Mouse (Mus musculus) lung, embryonic 15.5 days (tissue): ENCODE measurements at regions not wholly inside any gene's neighbourhood (a gene's known extent, or its start where the extent isn't known, plus 50 kb on each side); places are given as distances from the start of the nearest gene placed in this dataset.

Experiments used
- ATAC-seq: fragments of 200-750 bp; cut with Nextera tagmentation; 2 replicates; pipeline ENCODE4 v1.8.0; 2017; ENCODE audit warnings: moderate number of reproducible peaks, borderline replicate concordance; ENCODE audit not compliant: low FRiP score, low TSS enrichment; ENCODE audit errors: extremely low read depth
- H3K27ac ChIP-seq: fragments of 300-500 bp; sonication (generic); 2 replicates; pipeline ENCODE4 v1.5.1; 2015; ENCODE audit warnings: moderate library complexity, mild to moderate bottlenecking, inconsistent platforms
- H3K27me3 ChIP-seq: fragments of 300-500 bp; sonication (generic); 2 replicates; pipeline ENCODE4 v1.6.1; 2015; ENCODE audit warnings: inconsistent platforms
- H3K36me3 ChIP-seq: fragments of 300-500 bp; sonication (generic); 2 replicates; pipeline ENCODE4 v1.6.1; 2015; ENCODE audit warnings: inconsistent platforms
- H3K4me1 ChIP-seq: fragments of 300-500 bp; sonication (generic); 2 replicates; pipeline ENCODE4 v1.6.1; 2015; ENCODE audit warnings: inconsistent platforms
- H3K4me2 ChIP-seq: fragments of 300-500 bp; sonication (generic); 2 replicates; pipeline ENCODE4 v1.6.1; 2015; ENCODE audit warnings: inconsistent platforms, mild to moderate bottlenecking, moderate library complexity
- H3K4me3 ChIP-seq: fragments of 300-500 bp; sonication (generic); 2 replicates; pipeline ENCODE4 v1.5.1; 2015; ENCODE audit warnings: mild to moderate bottlenecking, inconsistent platforms
- H3K9ac ChIP-seq: fragments of 300-500 bp; sonication (generic); 2 replicates; pipeline ENCODE4 v1.6.1; 2015; ENCODE audit warnings: inconsistent platforms
- H3K9me3 ChIP-seq: fragments of 300-500 bp; sonication (generic); 2 replicates; pipeline ENCODE4 v1.6.1; 2016; ENCODE audit warnings: inconsistent platforms
- WGBS: fragments of 180-500 bp; shearing (Covaris S2); methylation state at CpG from one replicate; pipeline ENCODE4 v1.1.7; 2015; 5-methylcytosine and 5-hydroxymethylcytosine counted together

GRCm38 (mm10) chr17:47171801-47172200 lies 161.4 kb upstream of the Ubr2 start:
- WGBS = 89% methylated on average over 5 of the region's 5 CpGs
- Histone ChIP-seq H3K4me2 (no peak overlapping the region), H3K9ac (no peak overlapping the region), H3K36me3 (no peaks in the 10 kb centered on the region), H3K4me1 (peaks cover 56% of the 10 kb centered on the region), H3K9me3 (no peaks in the 10 kb centered on the region), H3K27ac (no peak overlapping the region), H3K4me3 (no peak overlapping the region), H3K27me3 (no peaks in the 10 kb centered on the region)
- ATAC-seq = no peak

- Histone ChIP-seq H3K27ac (no peak overlapping the region), H3K27me3 (no peaks in the 10 kb centered on the region), H3K9me3 (no peaks in the 10 kb centered on the region), H3K4me2 (no peak overlapping the region), H3K4me3 (no peak overlapping the region), H3K36me3 (no peaks in the 10 kb centered on the region), H3K4me1 (peaks cover 54% of the 10 kb centered on the region), H3K9ac (no peak overlapping the region)
- no peak for ATAC-seq
- WGBS = 84% methylated on average over 13 of the region's 13 CpGs
These were observed 160.7 kb upstream of the Ubr2 start for GRCm38 (mm10) chr17:47170978-47171593.

GRCm38 (mm10) chr17:47168105-47168504 lies 157.7 kb upstream of the Ubr2 start:
- no peaks in the 10 kb centered on the region for H3K36me3 ChIP-seq
- peak; percentile 63; the same call in 1 of the 2 replicates for ATAC-seq
- H3K27ac ChIP-seq = 0 out of 2 replicates have a peak overlapping the region, but pooled peaks have one; percentile 3
- H3K9ac ChIP-seq = no peak overlapping the region
- no peak overlapping the region for H3K4me3 ChIP-seq
- WGBS = 30% methylated on average over 8 of the region's 8 CpGs
- H3K4me1 ChIP-seq = peaks cover 45% of the 10 kb centered on the region
- H3K4me2 ChIP-seq = no peak overlapping the region
- H3K9me3 ChIP-seq = no peaks in the 10 kb centered on the region
- H3K27me3 ChIP-seq = no peaks in the 10 kb centered on the region

GRCm38 (mm10) chr17:47163677-47164340 lies 153.5 kb upstream of the Ubr2 start:
- Histone ChIP-seq H3K4me2 (no peak overlapping the region), H3K4me1 (peaks cover 37% of the 10 kb centered on the region), H3K36me3 (no peaks in the 10 kb centered on the region), H3K27me3 (no peaks in the 10 kb centered on the region), H3K9ac (no peak overlapping the region), H3K4me3 (no peak overlapping the region), H3K27ac (no peak overlapping the region), H3K9me3 (no peaks in the 10 kb centered on the region)
- no peak for ATAC-seq
- WGBS = 66% methylated on average over 8 of the region's 10 CpGs

GRCm38 (mm10) chr17:47162459-47162858 lies 152.1 kb upstream of the Ubr2 start:
- H3K27ac ChIP-seq = no peak overlapping the region
- H3K9ac ChIP-seq = no peak overlapping the region
- H3K4me1 ChIP-seq = peaks cover 23% of the 10 kb centered on the region
- no peak overlapping the region for H3K4me3 ChIP-seq
- no peaks in the 10 kb centered on the region for H3K27me3 ChIP-seq
- no peak overlapping the region for H3K4me2 ChIP-seq
- H3K9me3 ChIP-seq = no peaks in the 10 kb centered on the region
- no peak for ATAC-seq
- H3K36me3 ChIP-seq = no peaks in the 10 kb centered on the region
- WGBS = 80% methylated on average over 2 of the region's 2 CpGs

- peak; percentile 59 for ATAC-seq
- no peaks in the 10 kb centered on the region for H3K9me3 ChIP-seq
- 62% methylated on average over 11 of the region's 11 CpGs for WGBS
- no peaks in the 10 kb centered on the region for H3K36me3 ChIP-seq
- H3K4me1 ChIP-seq = peaks cover 34% of the 10 kb centered on the region
- peak overlapping the region; percentile 56 for H3K27ac ChIP-seq
- H3K4me3 ChIP-seq = no peak overlapping the region
- H3K27me3 ChIP-seq = no peaks in the 10 kb centered on the region
- no peak overlapping the region for H3K4me2 ChIP-seq
- no peak overlapping the region for H3K9ac ChIP-seq
These were observed 145.9 kb upstream of the Ubr2 start for GRCm38 (mm10) chr17:47156237-47156636.

GRCm38 (mm10) chr17:47151557-47152278 lies 141.4 kb upstream of the Ubr2 start:
- H3K9ac ChIP-seq = peak overlapping the region; percentile 32; the same call in 1 of the 2 replicates
- H3K27ac ChIP-seq = peak overlapping the region; percentile 66
- H3K27me3 ChIP-seq = no peaks in the 10 kb centered on the region
- H3K4me2 ChIP-seq = peak overlapping the region; percentile 56
- 12% methylated on average over 20 of the region's 20 CpGs for WGBS
- H3K36me3 ChIP-seq = no peaks in the 10 kb centered on the region
- H3K4me3 ChIP-seq = peak overlapping the region; percentile 31
- ATAC-seq = peak; percentile 69; the same call in 1 of the 2 replicates
- H3K9me3 ChIP-seq = no peaks in the 10 kb centered on the region
- H3K4me1 ChIP-seq = peaks cover 56% of the 10 kb centered on the region

GRCm38 (mm10) chr17:47151193-47151556 lies 140.8 kb upstream of the Ubr2 start:
- H3K36me3 ChIP-seq = no peaks in the 10 kb centered on the region
- H3K9me3 ChIP-seq = no peaks in the 10 kb centered on the region
- H3K27me3 ChIP-seq = no peaks in the 10 kb centered on the region
- H3K9ac ChIP-seq = 0 out of 2 replicates have a peak overlapping the region, but pooled peaks have one; percentile 32
- WGBS = 40% methylated on average over 5 of the region's 5 CpGs
- H3K27ac ChIP-seq = peak overlapping the region; percentile 66
- peak overlapping the region; percentile 31 for H3K4me3 ChIP-seq
- no peak; the same call in 1 of the 2 replicates for ATAC-seq
- H3K4me2 ChIP-seq = peak overlapping the region; percentile 56
- peaks cover 54% of the 10 kb centered on the region for H3K4me1 ChIP-seq

- Histone ChIP-seq H3K4me2 (peak overlapping the region; percentile 56; the same call in 1 of the 2 replicates), H3K9me3 (no peaks in the 10 kb centered on the region), H3K27me3 (no peaks in the 10 kb centered on the region), H3K36me3 (no peaks in the 10 kb centered on the region), H3K4me3 (no peak overlapping the region), H3K27ac (0 out of 2 replicates have a peak overlapping the region, but pooled peaks have one; percentile 13), H3K9ac (no peak overlapping the region), H3K4me1 (peaks cover 55% of the 10 kb centered on the region)
- WGBS = 90% methylated on average over 6 of the region's 6 CpGs
- ATAC-seq = no peak
These were observed 140.3 kb upstream of the Ubr2 start for GRCm38 (mm10) chr17:47150636-47151035.

GRCm38 (mm10) chr17:47149662-47150061 lies 139.3 kb upstream of the Ubr2 start:
- Histone ChIP-seq H3K9me3 (no peaks in the 10 kb centered on the region), H3K27ac (no peak overlapping the region), H3K36me3 (no peaks in the 10 kb centered on the region), H3K4me1 (peaks cover 63% of the 10 kb centered on the region), H3K9ac (no peak overlapping the region), H3K27me3 (no peaks in the 10 kb centered on the region), H3K4me3 (no peak overlapping the region), H3K4me2 (no peak overlapping the region)
- no peak for ATAC-seq
- 67% methylated on average over 13 of the region's 13 CpGs for WGBS

GRCm38 (mm10) chr17:47149158-47149557 lies 138.8 kb upstream of the Ubr2 start:
- ATAC-seq = no peak
- H3K4me3 ChIP-seq = no peak overlapping the region
- no peak overlapping the region for H3K27ac ChIP-seq
- H3K36me3 ChIP-seq = no peaks in the 10 kb centered on the region
- H3K27me3 ChIP-seq = no peaks in the 10 kb centered on the region
- peaks cover 68% of the 10 kb centered on the region for H3K4me1 ChIP-seq
- WGBS = 83% methylated on average over 9 of the region's 9 CpGs
- H3K9me3 ChIP-seq = no peaks in the 10 kb centered on the region
- H3K4me2 ChIP-seq = no peak overlapping the region
- no peak overlapping the region for H3K9ac ChIP-seq

- Histone ChIP-seq H3K27ac (no peak overlapping the region), H3K9me3 (no peaks in the 10 kb centered on the region), H3K9ac (no peak overlapping the region), H3K4me1 (peaks cover 73% of the 10 kb centered on the region), H3K4me2 (no peak overlapping the region), H3K36me3 (no peaks in the 10 kb centered on the region), H3K27me3 (no peaks in the 10 kb centered on the region), H3K4me3 (no peak overlapping the region)
- 92% methylated on average over 4 of the region's 4 CpGs for WGBS
- ATAC-seq = no peak
These were observed 136.3 kb upstream of the Ubr2 start for GRCm38 (mm10) chr17:47146640-47147039.
